Mouse (Mus musculus): ENCODE measurements around the gene Ikzf2.

- TF ChIP-seq POLR2A (IDR thresholded peaks at IDR 0.05; ENCODE audit: insufficient read length, low read depth) (no peak), MYOG (IDR thresholded peaks at IDR 0.05; ENCODE audit: control insufficient read depth in 1 of 3, insufficient read depth in 1 of 3, insufficient read length in 2 of 3, low read depth in 2 of 3) (no peak), CEBPB (IDR thresholded peaks at IDR 0.05; ENCODE audit: insufficient read depth, poor library complexity, severe bottlenecking) (no peak), TCF12 (IDR thresholded peaks at IDR 0.05; ENCODE audit: insufficient read depth, poor library complexity, severe bottlenecking) (no peak), E2F4 (IDR thresholded peaks at IDR 0.05; ENCODE audit: insufficient read depth) (no peak), MAX (IDR thresholded peaks at IDR 0.05; ENCODE audit: low read depth) (no peak), USF1 (IDR thresholded peaks at IDR 0.05; ENCODE audit: low read depth) (no peak), MYOD1 (IDR thresholded peaks at IDR 0.05; ENCODE audit: control insufficient read depth in 1 of 3, insufficient read length in 2 of 3, low read depth in 2 of 3) (no peak)
These were observed 56.5 kb downstream of the Ikzf2 start for GRCm38 (mm10) chr1:69630508-69630907.
